Mouse (Mus musculus) lung, embryonic 15.5 days (tissue): ENCODE data around the gene 1700109H08Rik. TPM values are rescaled to one million over a fixed set of nuclear protein-coding genes. Genes with fewer than 3 reads are reported as not detected.
"Not testable (repeated sequence)": the region's sequence is repeated elsewhere in the genome, so short reads cannot be mapped to it uniquely, and the experiment has no call there.

Source experiments
- ATAC-seq: fragments of 200-750 bp; cut with Nextera tagmentation; 2 replicates; pipeline ENCODE4 v1.8.0; 2017; ENCODE audit warnings: moderate number of reproducible peaks, borderline replicate concordance; ENCODE audit not compliant: low FRiP score, low TSS enrichment; ENCODE audit errors: extremely low read depth
- H3K27ac ChIP-seq: fragments of 300-500 bp; sonication (generic); 2 replicates; pipeline ENCODE4 v1.5.1; 2015; ENCODE audit warnings: moderate library complexity, mild to moderate bottlenecking, inconsistent platforms
- H3K27me3 ChIP-seq: fragments of 300-500 bp; sonication (generic); 2 replicates; pipeline ENCODE4 v1.6.1; 2015; ENCODE audit warnings: inconsistent platforms
- H3K36me3 ChIP-seq: fragments of 300-500 bp; sonication (generic); 2 replicates; pipeline ENCODE4 v1.6.1; 2015; ENCODE audit warnings: inconsistent platforms
- H3K4me1 ChIP-seq: fragments of 300-500 bp; sonication (generic); 2 replicates; pipeline ENCODE4 v1.6.1; 2015; ENCODE audit warnings: inconsistent platforms
- H3K4me2 ChIP-seq: fragments of 300-500 bp; sonication (generic); 2 replicates; pipeline ENCODE4 v1.6.1; 2015; ENCODE audit warnings: inconsistent platforms, mild to moderate bottlenecking, moderate library complexity
- H3K4me3 ChIP-seq: fragments of 300-500 bp; sonication (generic); 2 replicates; pipeline ENCODE4 v1.5.1; 2015; ENCODE audit warnings: mild to moderate bottlenecking, inconsistent platforms
- H3K9ac ChIP-seq: fragments of 300-500 bp; sonication (generic); 2 replicates; pipeline ENCODE4 v1.6.1; 2015; ENCODE audit warnings: inconsistent platforms
- H3K9me3 ChIP-seq: fragments of 300-500 bp; sonication (generic); 2 replicates; pipeline ENCODE4 v1.6.1; 2016; ENCODE audit warnings: inconsistent platforms
- WGBS: fragments of 180-500 bp; shearing (Covaris S2); methylation state at CpG from one replicate; pipeline ENCODE4 v1.1.7; 2015; 5-methylcytosine and 5-hydroxymethylcytosine counted together
- polyA plus RNA-seq: library from polyadenylated mRNA; unstranded; fragments of >200 nt; fragmentation: Nextera tagmentation; extraction: Ambion mirVana; gene quantifications from 2 replicates; pipeline ENCODE4 v1.2.1, GENCODE M21; 2015

1700109H08Rik gene
- 2.0 and 2.1 TPM in 2 replicates for polyA plus RNA-seq

GRCm38 (mm10) chr5:3571266-3571665 is at the start of gene 1700109H08Rik:
Gene 1700109H08Rik, plus strand, starts transcription at chr5:3571566.
- Histone ChIP-seq H3K9me3 (no peaks in the 10 kb centered on the region), H3K27me3 (no peaks in the 10 kb centered on the region), H3K27ac (no peak within 1 kb of the TSS), H3K4me2 (no peak within 1 kb of the TSS), H3K9ac (no peak within 1 kb of the TSS), H3K4me1 (no peaks in the 10 kb centered on the region), H3K4me3 (no peak within 1 kb of the TSS), H3K36me3 (peaks cover 88% of the 10 kb centered on the region)
- 91% methylated on average over 4 of the region's 4 CpGs for WGBS
- no peak for ATAC-seq

GRCm38 (mm10) chr5:3521741-3522140 is 49.6 kb upstream of the 1700109H08Rik start:
- no peak for ATAC-seq
- Histone ChIP-seq H3K4me1 (no peaks in the 10 kb centered on the region), H3K27me3 (no peaks in the 10 kb centered on the region), H3K9me3 (no peaks in the 10 kb centered on the region), H3K9ac (no peak overlapping the region), H3K27ac (no peak overlapping the region), H3K4me2 (no peak overlapping the region), H3K4me3 (no peak overlapping the region), H3K36me3 (peaks cover 24% of the 10 kb centered on the region)
- 92% methylated on average over 12 of the region's 12 CpGs for WGBS

- Histone ChIP-seq H3K9me3 (no peaks in the 10 kb centered on the region), H3K9ac (no peak overlapping the region), H3K27me3 (no peaks in the 10 kb centered on the region), H3K36me3 (peaks cover 24% of the 10 kb centered on the region), H3K27ac (no peak overlapping the region), H3K4me2 (no peak overlapping the region), H3K4me3 (no peak overlapping the region), H3K4me1 (no peaks in the 10 kb centered on the region)
- 88% methylated on average over 10 of the region's 10 CpGs for WGBS
- no peak for ATAC-seq
These were observed 48.5 kb upstream of the 1700109H08Rik start for GRCm38 (mm10) chr5:3522826-3523225.

- H3K4me2 ChIP-seq = no peak overlapping the region
- H3K4me1 ChIP-seq = no peaks in the 10 kb centered on the region
- no peaks in the 10 kb centered on the region for H3K9me3 ChIP-seq
- ATAC-seq = peak; percentile 52; the same call in 1 of the 2 replicates
- H3K27ac ChIP-seq = no peak overlapping the region
- 0 out of 2 replicates have a peak, but pooled peaks cover 6% of the 10 kb centered on the region for H3K36me3 ChIP-seq
- WGBS = 53% methylated on average over 5 of the region's 5 CpGs
- H3K4me3 ChIP-seq = no peak overlapping the region
- H3K27me3 ChIP-seq = no peaks in the 10 kb centered on the region
- H3K9ac ChIP-seq = no peak overlapping the region
These were observed 44.2 kb upstream of the 1700109H08Rik start for GRCm38 (mm10) chr5:3527041-3527691.

DNA sequence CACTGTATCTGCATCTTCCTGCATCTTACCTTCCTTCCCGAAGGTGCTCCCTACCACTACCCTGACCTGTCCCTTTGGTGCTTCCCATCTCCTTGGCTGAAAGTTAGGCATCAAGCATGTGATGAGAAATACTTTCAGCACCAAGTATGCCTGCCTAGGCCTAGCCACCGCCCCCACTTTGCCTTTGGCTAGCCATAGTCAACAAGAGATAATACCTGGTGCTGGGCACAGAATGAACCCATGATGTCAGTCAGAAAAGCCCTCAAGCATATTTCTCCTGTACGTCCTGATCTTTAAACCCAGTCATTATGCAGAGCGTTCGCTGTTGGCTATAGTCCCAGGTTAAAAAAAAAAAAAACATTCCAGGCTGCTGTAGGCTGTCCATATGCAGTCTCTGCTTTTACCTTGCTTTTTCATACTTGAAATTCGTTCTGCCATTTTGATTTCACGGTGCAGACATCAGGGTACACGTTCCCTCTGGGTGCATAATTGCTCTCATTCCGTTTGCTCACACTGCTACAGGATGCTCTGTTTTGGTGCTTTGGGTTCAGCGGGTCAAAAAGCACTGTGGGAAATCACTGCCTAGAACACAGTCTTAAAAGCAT is 41.7 kb upstream of the 1700109H08Rik start:
- Histone ChIP-seq H3K36me3 (no peaks in the 10 kb centered on the region), H3K27ac (no peak overlapping the region), H3K4me1 (no peaks in the 10 kb centered on the region), H3K4me2 (no peak overlapping the region), H3K9ac (no peak overlapping the region), H3K27me3 (no peaks in the 10 kb centered on the region), H3K4me3 (no peak overlapping the region), H3K9me3 (no peaks in the 10 kb centered on the region)
- no peak for ATAC-seq
- WGBS = 73% methylated on average over 10 of the region's 10 CpGs

GRCm38 (mm10) chr5:3532048-3532447 is 39.3 kb upstream of the 1700109H08Rik start:
- H3K4me1 ChIP-seq, H3K4me2 ChIP-seq, H3K9me3 ChIP-seq, ATAC-seq, H3K4me3 ChIP-seq, H3K9ac ChIP-seq, H3K27ac ChIP-seq, H3K27me3 ChIP-seq, H3K36me3 ChIP-seq: not testable (repeated sequence)

GRCm38 (mm10) chr5:3536592-3537212 is 34.7 kb upstream of the 1700109H08Rik start:
- Histone ChIP-seq H3K9ac (no peak overlapping the region), H3K36me3 (no peaks in the 10 kb centered on the region), H3K9me3 (no peaks in the 10 kb centered on the region), H3K27me3 (no peaks in the 10 kb centered on the region), H3K4me2 (no peak overlapping the region), H3K4me3 (no peak overlapping the region), H3K27ac (no peak overlapping the region), H3K4me1 (no peaks in the 10 kb centered on the region)
- 68% methylated on average over 3 of the region's 3 CpGs for WGBS
- no peak for ATAC-seq

DNA sequence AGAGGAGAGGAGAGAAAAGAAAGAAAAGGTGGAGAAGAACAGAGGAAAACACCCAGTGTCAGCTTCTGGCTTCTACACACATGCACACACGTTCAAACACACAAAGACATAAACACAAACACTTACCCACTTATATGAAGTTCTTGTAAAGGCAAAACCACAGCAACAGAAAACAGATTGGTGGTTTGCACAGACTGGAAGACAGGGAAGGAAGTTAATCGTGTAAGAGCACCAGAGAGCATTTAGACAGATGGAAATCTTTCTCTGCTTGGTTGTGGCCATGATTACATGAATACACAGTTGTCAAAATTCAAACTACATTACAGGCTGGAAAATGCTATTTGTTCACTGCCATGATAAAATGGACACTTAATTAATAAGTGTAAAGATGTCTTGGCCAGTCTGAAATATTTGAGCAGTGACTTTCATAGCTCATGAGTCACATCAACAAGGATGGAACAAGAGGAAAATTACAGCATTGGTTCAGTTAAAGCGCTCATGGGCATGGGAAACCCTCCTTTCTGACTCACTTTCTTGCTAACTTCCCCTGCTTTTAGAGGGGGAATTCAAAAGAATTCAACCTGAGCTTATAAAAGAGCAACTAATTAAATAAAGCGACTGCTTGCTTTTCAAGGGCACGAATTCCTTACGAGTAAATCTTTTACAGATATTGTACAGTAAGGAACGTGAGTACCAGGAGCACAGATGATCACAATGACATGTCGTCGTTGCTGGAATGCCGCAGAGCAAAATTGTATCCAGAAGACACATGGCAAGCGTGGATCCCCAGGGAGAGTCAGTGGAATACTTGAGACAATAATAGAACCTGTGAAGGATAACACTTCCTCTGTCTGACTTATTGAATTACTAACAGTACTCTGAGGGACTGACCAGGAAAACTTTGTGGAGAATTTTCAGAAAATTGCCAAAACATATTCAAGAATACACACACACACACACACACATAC is 32.6 kb upstream of the 1700109H08Rik start:
- 46% methylated on average over 11 of the region's 11 CpGs for WGBS
- H3K4me3 ChIP-seq = no peak overlapping the region
- H3K4me2 ChIP-seq = 0 out of 2 replicates have a peak overlapping the region, but pooled peaks have one; percentile 5
- ATAC-seq = no peak
- H3K9ac ChIP-seq = no peak overlapping the region
- H3K27me3 ChIP-seq = no peaks in the 10 kb centered on the region
- no peaks in the 10 kb centered on the region for H3K4me1 ChIP-seq
- no peaks in the 10 kb centered on the region for H3K9me3 ChIP-seq
- H3K36me3 ChIP-seq = no peaks in the 10 kb centered on the region
- peak overlapping the region; percentile 67 for H3K27ac ChIP-seq

GRCm38 (mm10) chr5:3541871-3542270 is 29.5 kb upstream of the 1700109H08Rik start:
- H3K9ac ChIP-seq = no peak overlapping the region
- no peak overlapping the region for H3K27ac ChIP-seq
- no peak overlapping the region for H3K4me2 ChIP-seq
- H3K27me3 ChIP-seq = no peaks in the 10 kb centered on the region
- WGBS = 66% methylated on average over 6 of the region's 6 CpGs
- peaks cover 14% of the 10 kb centered on the region for H3K4me1 ChIP-seq
- H3K4me3 ChIP-seq = no peak overlapping the region
- H3K9me3 ChIP-seq = no peaks in the 10 kb centered on the region
- no peak for ATAC-seq
- no peaks in the 10 kb centered on the region; the same call in 1 of the 2 replicates for H3K36me3 ChIP-seq

DNA sequence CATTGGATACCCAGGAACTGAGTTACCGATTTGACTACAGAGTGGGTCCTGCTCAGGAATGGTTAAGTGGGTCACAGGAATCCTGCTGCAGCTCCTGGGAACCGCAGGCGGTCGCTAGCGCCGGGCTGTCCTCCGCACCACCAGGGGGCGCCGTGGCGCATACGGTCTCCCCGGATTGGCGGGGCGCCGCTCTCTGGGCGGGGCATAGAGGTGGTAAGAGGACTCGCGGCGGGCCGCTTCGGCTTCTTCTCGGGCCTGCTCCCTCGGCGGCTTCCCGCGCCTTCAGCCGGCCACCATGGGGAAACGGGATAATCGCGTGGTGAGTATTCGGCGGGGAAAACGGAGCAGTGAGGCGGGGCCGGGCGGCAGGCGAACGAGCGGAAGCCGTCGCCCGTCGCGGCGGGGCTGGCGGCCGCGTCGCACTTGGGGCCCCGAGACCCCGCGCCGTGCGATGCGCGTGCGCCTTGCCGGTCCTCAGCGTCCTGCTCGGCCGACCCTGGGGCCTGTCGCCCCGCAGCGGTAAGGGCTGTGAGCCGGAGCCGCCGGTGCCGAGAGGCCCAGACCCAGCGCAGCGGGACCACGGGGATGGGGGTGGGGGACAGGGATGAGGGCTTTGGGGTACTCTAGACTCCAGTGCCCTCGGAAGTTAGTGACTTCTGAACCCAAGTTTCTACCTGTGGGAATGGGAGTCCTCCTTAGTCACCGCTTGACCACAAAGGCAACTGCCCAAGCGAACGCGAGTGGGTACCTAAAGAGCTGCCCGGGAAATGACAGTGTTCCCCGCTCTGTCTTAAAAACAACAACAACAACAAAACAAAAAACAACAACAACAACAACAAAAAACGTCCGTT is 27.5 kb upstream of the 1700109H08Rik start, which contains the start of gene Fam133b:
Gene Fam133b, plus strand, starts transcription at position 205 of the 851 bp plus-strand sequence.
- ATAC-seq = peak; percentile 96
- peak within 1 kb of the TSS; percentile 63 for H3K4me2 ChIP-seq
- H3K36me3 ChIP-seq = peaks cover 5% of the 10 kb centered on the region; the same call in 1 of the 2 replicates
- H3K4me1 ChIP-seq = peaks cover 14% of the 10 kb centered on the region
- H3K9me3 ChIP-seq = no peaks in the 10 kb centered on the region
- under 1% methylated on average over 79 of the region's 80 CpGs for WGBS
- no peaks in the 10 kb centered on the region for H3K27me3 ChIP-seq
- H3K9ac ChIP-seq = peak within 1 kb of the TSS; percentile 87
- H3K4me3 ChIP-seq = peak within 1 kb of the TSS; percentile 83
- H3K27ac ChIP-seq = peak within 1 kb of the TSS; percentile 89

DNA sequence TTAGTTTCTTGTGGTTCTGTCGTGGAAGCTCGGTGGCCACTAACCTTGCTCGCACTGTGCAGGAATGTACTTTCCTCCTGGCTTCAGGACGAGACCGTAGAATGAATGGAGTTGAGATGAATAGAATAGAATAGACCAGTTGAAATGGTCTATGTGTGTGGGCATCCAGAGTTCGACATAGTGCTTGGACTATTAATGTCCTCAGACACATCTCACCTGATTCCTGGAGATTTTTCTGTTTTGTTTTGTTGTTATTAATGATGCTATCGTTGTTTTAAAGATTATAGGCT is 26.9 kb upstream of the 1700109H08Rik start:
- Histone ChIP-seq H3K4me2 (peak overlapping the region; percentile 63), H3K27me3 (no peaks in the 10 kb centered on the region), H3K36me3 (peaks cover 5% of the 10 kb centered on the region; the same call in 1 of the 2 replicates), H3K9ac (peak overlapping the region; percentile 87), H3K9me3 (no peaks in the 10 kb centered on the region), H3K27ac (no peak overlapping the region), H3K4me1 (peaks cover 14% of the 10 kb centered on the region), H3K4me3 (peak overlapping the region; percentile 83)
- 8% methylated on average over 7 of the region's 7 CpGs for WGBS
- ATAC-seq = no peak
